Mouse (Mus musculus) right cerebral cortex, postnatal 36 days (tissue): Measurements from ENCODE around the gene Myzap.
A peak's percentile ranks its signal among the peaks of the same experiment; 100 is the strongest.

Source experiments
- DNase-seq, 2 experiments: peaks; one replicate each; pipeline ENCODE4 v3.0.0; 2022; ENCODE audit warnings: low spot score in 2 of 2, mixed read lengths in 1 of 2

Gene Myzap

DNA sequence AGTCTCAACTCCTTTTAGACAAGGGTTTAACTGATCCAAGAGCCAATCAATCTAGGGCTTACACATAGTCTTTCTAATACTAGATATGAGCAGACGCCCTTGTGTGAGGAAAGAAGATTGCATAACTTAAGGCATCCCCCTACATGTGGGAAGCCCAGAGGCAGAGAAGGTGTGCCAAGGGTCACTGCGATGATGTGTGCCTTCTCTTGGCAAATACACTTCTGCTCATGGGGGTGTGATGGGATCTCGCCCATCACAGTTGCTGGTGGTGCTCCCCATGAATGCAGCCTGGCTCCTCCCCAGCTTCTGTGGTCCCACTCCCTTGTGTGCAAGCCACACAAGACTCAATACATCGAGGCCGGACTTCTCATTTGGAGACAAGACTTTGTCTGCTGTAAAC lies 47.3 kb downstream of the Myzap start:
- no peak for DNase-seq

DNA sequence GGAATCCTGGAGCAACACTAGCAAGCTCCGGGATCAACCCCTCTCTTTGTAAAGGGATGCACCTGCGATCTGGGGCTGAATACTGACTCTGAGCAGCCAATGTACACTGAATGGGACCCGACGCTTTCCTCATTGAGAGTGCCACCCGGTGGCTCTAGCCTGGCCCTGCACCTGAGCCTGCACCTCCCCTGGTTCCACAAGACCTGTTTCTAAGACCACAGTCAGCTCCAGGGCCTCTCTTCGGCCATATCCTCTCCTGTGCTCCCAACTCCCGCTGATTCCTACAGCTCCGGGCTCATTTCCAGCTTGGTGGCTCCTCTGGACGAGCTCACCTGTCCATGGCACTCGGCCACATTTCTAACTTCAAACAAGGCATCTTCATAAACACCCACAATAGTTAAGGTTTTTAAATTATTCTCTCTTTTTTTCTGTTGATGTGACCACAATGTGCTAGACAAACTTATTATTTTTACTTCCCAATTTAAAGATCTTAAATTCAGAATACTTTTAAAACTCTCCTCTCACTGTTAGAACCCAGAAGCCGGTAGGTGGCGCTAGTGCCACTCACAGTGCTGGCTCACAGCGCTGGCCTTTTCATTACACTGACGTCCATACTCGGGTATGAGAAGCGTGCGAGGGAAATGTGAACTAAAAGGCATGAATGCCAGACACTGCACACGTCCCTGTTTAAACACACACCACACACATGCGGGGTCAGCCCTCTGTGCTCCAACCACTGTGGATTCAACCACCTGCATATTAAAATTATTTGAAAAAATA lies 48.5 kb downstream of the Myzap start:
- DNase-seq: peak; percentile 16 to 51

DNA sequence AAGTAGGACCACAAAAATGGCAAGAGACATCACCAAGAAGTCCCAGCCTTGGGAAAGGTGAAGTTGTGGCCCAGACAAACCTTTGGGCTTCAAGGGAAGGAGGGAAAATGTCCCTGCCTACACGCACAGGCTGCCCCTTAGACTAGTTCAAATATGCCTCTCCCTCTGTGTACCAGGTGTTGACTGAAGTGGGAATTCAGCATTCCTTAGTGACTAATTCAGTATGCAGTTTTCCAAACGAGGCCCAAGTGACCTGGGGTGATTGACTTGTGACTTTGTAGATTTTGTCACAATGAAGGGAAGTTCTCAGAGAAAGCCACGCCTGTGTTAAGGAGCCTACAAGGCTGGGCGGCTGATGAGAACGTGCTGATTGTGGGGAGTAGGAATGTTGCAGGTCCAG lies 49.9 kb downstream of the Myzap start:
- DNase-seq: no peak

DNA sequence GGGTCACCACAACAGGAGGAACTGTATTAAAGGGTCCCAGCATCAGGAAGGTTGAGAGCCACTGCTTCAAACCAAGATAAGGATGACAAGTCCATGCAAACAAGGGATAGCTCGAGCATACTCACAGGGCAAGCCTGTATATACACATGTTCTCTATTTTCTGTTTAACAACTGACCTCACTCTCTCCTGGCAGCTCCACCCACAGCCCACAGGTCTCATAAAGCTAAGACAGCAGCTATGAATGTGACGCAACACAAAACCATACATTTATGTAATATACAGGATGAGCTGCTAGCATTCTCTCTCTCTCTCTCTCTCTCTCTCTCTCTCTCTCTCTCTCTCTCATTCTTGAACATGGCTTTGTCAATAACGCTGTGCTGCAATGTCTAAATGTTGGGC lies 51.4 kb downstream of the Myzap start:
- DNase-seq: no peak

DNA sequence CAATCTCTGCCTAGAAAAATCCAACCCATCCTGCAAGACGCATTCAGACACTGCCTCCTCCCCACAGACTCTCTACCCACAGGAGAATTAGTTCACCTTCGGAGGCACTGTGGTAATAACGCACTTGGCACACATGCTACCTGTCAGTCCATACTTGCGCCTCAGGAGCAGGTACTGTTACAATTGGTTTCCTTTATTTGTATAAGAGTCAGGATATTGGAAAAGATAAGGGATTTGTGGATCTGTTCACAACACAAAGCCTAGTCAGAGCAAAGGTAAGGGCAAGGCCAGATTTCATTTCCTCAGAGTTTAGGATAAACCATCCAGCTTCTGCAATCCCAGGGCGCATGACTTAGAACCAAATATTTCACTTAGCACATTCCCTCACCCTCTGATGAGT lies 56.4 kb downstream of the Myzap start:
- no peak for DNase-seq

DNA sequence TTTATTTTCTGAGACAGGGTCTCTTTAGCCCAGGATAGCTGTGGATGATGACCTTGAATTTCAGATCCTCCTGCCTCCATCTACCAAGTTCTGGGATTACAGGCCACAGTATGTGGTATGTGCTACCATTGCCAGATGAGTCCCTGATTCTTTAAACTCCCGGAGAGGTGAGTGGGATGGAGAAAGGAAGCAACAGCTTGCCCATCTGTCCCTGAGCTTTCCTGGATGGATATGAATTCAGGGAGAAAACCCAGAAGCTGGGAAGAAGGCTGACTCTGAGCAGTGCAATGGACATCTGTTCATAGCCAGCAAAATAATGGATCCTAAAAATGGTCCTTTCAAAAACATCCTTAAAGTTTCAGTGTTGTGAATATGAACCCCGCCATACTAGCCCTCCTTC lies 57.1 kb downstream of the Myzap start:
- peak in 1 of 2 experiments; percentile 28 for DNase-seq

DNA sequence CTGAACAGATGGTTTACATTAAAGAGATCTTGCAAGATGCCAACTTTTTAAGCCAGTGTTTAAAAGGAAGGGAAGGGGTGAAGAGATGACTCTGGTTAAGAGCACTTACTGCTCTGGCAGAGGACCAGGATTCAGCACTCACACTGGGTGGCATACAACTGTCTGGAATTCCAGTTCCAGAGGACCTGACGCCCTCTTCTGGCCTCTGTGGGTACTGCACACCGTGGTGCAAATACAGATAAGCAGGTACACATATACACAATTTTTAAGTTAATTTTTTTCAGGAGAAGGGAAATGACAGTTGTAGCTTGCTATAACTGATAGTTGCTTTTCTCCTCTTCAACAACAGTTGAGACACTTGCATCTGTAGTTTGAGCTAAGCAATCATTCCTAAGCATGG lies 62.2 kb downstream of the Myzap start:
- DNase-seq: no peak

DNA sequence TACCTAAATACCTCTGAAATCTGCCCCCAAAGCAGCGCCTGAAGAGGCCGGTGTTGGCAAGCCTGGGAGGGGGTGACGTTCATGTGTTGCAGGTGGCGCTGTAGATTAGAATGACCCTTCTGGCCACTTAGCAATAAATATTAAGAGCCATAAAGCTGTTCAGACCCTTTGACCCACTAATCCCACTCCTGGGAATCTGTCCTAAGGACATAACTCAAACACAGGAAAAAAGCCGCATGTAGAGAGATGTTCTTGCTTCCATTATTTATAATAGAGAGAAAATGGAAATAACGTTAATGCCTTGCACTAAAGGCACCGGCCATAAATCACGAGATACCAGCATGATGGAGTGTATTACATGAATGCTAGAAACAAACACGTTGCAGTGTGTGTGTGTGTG lies 64.7 kb downstream of the Myzap start:
- DNase-seq: no peak

DNA sequence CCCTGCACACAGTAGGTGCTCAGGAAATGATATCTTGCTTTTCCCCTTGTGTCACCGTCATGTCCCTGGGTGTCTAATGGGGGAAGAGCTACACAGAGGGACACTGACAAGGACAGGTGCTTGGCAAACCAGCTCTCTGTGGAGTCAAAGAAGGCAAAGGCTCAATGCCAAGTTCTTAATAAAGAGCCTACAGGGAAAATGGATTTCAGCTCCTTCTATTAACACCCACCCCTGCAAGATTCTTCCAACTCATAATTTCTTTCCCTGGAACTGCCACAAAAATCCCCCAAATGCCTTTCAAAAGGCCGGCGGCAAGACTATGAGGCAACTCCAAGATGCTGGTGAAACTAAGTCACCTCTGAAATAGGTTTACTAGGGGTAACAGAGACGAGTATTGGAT lies 68.3 kb downstream of the Myzap start:
- DNase-seq: no peak

DNA sequence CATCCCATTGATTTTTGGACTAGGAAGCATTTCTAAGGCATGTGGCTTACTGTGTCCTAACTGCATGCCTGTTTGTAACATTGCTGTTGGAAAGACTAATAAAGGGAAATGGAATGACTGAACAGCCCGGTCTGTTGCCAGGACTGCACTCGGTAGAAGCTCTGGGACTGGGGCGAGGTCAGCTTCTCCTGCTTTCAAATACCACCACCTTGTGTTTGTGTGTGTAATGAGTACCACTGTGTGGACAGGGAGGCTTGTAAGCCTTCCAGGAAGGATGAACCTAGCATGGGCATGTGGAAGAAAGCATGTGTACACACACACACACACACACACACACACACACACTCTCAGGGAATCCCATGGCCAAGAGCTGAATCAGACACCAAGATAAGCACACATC lies 72.3 kb downstream of the Myzap start:
- no peak for DNase-seq

DNA sequence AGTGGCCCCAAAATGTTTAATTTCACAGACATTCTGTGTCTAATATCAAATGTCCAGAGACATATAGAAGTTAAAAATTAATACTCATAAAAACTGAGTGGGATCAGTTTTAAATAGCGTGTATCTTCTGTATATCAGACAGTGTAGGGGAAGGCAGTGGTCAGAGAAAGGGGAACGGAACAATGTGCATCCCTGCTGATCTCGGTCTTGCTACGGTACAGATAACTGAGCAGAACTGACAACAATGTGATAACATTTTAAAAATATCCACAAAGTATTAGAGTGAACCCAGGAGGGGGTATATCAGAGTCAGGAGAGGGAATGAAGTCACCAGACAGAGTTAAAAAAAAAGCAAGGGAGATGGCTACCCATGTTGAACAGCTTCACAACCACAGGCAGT lies 74.7 kb downstream of the Myzap start:
- DNase-seq: no peak

DNA sequence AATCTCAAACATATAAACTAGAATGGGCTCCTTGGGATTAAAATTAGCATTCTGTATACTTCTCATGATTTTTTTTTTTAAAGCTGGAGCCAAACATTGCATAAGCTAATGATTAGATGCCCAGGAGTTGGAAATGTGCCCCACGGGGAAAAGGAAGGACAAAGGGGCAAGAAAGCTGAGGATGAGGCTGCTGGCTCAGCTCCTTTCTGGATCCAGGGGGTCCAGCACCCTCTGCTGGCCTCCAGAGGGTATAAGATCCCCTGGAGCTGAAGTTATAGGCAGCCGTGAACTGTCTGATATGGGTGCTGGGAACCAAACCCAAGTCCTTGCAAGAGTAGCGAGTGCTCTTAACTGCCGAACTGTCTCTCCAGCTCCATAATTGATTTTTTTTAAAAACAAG lies 76.3 kb downstream of the Myzap start:
- DNase-seq: no peak

DNA sequence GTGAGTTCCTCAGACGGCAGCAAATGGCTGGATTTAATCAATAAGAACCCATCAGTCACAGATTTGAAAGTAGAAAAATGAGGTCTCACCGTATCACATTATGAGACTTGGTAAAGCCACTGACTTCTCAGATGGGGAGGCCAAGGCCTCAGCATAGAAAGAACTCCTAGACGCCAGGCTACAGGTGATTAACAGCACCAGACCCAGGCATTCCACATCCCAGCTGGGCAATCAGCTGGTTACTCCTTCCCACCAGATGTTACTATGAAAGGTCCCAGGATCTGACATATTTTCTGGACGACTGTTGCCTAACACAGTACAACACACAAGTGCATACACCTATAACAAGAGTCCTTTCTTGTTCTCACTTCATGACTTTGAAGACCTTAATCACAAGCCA lies 78.6 kb downstream of the Myzap start:
- no peak for DNase-seq

DNA sequence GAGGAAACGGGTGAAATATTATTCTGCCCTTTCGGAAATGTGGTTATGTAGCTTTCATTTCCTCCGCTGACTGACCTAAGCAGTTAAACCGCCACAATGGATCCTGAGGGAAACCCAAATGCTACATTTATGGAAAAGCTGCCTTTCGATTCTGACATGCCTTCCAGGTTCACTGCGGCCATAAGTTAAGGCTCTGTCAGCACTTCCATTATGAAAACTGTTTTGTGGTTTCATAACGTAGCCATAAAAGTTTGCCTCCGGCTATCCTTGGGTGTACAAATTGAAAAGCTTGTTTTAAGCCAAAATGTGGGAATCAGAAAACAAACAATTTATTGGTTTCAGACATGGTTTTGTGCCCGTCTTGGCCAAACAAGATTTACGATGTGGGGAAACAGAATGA lies 79.3 kb downstream of the Myzap start:
- no peak for DNase-seq

DNA sequence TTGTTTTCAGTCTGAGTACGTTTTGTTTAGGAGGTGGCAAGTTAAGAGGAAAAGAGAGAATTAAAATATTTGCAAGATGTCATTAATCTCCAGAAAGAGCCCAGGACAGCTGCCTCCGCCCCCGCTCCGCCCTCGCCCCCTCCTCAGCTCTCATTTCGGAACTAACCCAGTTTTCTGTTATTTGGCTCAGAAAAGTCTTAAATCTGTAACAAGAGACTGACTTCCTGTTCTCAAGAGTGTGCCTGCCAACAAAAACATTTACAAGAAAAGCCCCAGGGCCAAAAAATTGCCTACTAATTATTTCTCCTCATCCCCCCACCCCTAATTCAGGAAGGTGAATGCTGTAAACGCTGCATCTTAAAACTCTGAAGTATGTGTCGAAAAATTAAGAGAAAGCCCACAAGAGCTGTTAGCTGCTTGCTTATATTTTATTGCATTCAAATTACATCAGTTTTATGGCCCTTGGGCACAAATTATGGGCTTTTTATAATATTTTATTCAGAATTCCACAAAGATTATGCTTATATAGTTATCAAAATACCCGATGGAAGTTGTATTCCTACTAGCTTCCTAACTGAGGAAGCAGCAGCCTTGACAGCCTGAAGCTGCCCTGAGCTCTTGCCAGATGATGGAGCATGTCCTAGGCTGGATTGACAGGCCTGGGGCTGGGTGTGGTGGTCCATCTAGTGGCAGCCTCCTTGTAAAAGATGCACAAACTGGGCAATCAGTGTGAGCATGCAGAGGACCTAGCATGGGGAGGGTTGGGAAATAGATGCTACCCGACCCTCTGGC lies 93.6 kb downstream of the Myzap start:
- DNase-seq: peak; percentile 5 to 16

DNA sequence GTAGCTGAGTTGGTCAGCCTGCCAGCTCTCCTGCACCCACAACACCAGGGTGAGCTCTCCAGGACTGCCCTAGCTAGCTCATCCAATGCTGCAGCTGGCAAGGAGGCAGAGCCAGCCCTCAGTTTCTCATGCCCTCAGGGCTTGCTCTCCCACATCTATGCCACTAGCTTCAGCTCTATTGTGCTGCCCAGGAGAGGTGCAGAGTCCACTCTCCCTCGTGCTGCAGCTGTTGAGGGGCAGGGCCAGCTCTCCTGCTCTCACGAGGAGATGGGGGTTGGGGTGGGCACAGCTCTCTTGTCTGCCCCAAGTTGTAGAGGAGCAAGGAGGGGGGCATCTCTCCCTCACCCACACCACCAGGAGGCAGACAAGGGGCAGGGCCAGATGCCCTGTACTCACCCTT lies 95.5 kb downstream of the Myzap start:
- DNase-seq: no peak

DNA sequence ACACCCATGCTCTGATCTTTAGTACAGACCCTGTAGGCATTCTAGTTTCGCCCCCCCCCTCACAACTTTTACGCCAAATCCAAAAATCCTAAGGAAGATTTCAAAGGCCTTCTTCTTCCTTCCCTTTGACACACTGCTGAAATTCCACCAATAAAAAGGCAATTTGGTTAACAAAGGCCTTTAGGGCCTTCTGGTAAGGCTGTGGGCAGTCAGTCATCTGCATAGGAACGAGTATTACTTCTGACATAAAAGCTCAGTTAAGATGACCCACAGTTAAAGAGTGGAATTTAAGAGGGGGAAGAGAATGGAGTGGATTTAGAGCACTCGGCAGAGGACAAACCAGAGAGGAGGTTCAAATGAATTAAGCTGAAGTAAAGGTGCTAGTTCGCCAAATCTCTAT lies 98.4 kb downstream of the Myzap start:
- DNase-seq: no peak

DNA sequence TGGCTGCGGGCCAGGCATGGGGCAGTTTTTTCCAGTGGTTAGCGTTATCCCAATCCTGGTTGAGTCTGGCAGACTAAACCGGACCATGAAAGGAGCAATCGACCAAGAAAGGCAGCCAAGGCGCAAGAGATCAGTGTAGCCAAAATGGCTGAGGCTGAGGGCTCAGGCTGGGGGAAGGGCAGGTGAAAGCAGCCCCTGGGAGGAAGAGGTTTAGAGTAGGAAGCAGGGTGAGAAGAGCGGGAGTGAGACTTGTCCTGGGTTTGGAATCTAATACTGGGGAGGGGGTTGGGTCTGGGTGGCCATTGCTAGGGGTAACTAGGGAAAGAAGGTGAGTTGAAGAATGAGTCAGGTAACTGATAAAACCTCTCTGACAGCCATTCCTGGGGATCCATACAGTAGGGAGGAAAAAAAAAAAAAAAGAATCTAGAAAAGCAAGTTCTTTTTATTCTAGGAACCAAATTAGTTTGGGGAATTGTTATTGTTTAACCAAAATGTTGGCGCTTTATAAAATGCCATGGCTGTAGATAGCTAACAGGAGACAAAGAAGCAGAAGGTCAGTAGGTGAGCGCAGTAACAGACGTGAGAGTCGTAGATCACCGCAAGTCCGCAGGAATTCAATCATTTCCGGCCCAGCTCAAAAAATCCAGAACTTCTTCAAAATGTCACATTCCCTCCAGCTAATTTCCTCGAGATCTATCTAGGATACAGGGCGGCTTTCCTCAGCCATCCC lies 99.7 kb downstream of the Myzap start:
- DNase-seq: no peak

DNA sequence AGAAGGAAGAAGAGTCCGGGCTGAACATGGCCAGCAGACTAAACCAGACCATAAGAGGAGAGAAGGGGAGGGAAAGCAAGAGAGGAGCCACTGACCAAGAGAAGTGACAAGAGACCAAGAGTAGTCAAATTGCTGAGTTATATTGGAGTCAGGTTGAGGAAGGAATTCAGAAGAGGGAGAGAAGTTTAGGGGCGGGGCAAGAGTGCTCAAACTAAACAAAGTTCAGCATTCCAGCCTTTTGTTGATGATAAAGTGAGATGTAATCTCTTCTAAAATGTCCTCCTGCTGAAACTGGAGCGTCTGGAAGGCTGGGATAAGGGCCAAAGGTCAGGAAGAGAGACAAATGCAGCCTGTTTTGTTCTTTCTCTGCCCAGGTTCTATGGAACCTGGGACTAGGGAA lies 102.1 kb downstream of the Myzap start:
- no peak for DNase-seq

DNA sequence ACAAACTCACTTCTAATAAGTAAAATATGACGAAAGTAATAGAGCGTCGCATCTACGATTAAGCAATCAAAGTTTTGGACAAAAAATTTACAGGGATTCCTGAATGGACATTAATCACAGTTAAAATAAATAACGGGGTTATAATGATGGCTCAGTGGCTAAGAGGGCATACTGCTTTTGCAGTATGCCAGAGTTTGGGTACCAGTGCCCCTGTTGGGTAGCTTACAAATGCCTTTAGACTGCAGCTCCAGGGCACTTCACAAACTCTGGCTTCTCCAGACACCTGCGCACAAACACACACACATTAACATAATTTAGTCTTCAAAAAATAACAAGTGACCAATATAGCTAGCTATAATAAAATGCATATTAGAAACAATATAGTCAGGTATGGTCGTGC lies 106.0 kb downstream of the Myzap start:
- DNase-seq: no peak

DNA sequence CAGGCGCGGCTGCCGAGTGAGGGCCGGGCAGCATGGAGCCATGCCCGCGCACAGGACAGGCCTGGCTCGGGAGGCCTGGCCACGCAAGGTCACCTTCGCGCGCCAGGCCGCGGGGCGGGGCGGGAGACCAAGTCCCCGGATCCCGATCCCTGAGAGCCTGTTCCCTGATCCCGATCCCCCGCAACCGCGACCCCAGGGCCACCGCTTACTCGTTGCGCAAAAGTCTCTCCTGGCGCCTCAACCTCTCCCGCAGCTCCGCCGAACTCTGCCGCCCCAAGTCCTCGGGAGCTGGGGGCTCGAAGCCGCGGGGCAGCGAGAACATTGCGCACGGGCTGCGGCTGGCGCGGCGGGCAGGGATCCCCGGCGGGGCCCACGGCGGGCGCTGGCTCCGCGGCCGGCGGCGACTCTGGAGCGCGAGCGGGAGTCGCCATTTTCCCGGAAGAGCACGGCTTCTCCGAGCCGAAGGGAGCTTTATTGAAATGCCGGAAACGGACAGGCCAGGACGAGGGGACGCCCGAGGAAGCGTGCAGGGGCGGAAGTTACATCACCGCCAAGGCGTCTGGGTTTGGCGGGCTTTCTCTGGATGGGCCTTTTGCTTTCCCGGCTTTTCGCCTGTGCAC lies 106.6 kb downstream of the Myzap start, which contains the start of gene Polr2m:
Gene Polr2m (minus strand): TSS at position 461 of the 620 bp plus-strand sequence.
- DNase-seq: peak; percentile 90 to 91

DNA sequence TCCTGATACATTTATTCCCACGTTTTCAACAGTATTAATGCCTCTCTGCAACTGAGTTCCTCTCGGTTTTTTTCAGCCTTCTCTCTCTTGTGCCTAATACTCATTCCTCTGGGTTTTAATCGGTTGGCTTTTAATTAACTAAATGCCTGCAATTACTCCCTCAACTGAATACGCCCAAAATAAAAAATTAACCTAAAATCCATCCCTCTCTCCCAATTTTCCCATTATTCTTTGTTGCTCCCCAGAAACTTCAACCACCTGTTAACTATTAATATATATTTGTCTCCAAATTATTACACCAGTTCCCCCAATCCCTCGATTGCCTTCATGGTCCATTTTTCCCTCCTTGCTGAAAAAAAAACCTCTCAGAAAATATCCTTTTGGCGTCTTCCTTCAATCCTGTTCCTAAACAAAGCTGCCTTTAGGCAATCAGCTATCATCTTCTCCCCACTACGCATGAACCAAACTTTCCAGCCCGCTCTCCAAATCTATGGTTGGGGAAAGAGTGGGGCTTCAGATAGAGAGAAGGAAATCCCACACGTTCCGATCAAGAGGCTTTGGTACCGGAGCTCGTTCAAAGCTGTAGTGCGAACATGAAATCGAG lies 107.2 kb downstream of the Myzap start:
- no peak for DNase-seq
